Mouse (Mus musculus): ENCODE data around the gene Myocd. TPM values are rescaled to one million over a fixed set of nuclear protein-coding genes. Genes with fewer than 3 reads are reported as not detected.

Gene Myocd
- polyA plus RNA-seq (2014; fragmentation: Nextera tagmentation; extraction: Ambion mirVana): 0.33 TPM in 1 of 2 replicates, not detected in the other

GRCm38 (mm10) chr11:65269851-65270473 lies at the start of gene Myocd:
Gene Myocd, minus strand, starts transcription at chr11:65269989.
- peak within 1 kb of the TSS; percentile 34 for H3K4me3 ChIP-seq (ENCODE audit: low read depth, low read length)
- H3K4me2 ChIP-seq (ENCODE audit: low read length): peak within 1 kb of the TSS; percentile 84
- ATAC-seq (peak; percentile 89), DNase-seq (ENCODE audit: low spot score) (peak; percentile 67)
- H3K27me3 ChIP-seq (replicated peaks; ENCODE audit: control insufficient read depth, insufficient read depth, low read length): peaks cover 10% of the 10 kb centered on the region
- H3K4me1 ChIP-seq (ENCODE audit: control insufficient read depth, insufficient read depth, low read length): peaks cover 7% of the 10 kb centered on the region; the same call in 1 of the 2 replicates
- WGBS: under 1% methylated on average over 33 of the region's 37 CpGs
- H3K9me3 ChIP-seq (replicated peaks; ENCODE audit: control insufficient read depth, low read length): no peaks in the 10 kb centered on the region
- peak within 1 kb of the TSS; percentile 47 for H3K9ac ChIP-seq (ENCODE audit: low read length)
- H3K27ac ChIP-seq (ENCODE audit: low read depth, low read length): no peak within 1 kb of the TSS
- no peaks in the 10 kb centered on the region for H3K36me3 ChIP-seq (ENCODE audit: control insufficient read depth, insufficient read depth, low read length)

GRCm38 (mm10) chr11:65303824-65304223 lies 34.0 kb upstream of the Myocd start:
- no peak overlapping the region for H3K27ac ChIP-seq (ENCODE audit: low read depth, low read length)
- no peak overlapping the region for H3K4me3 ChIP-seq (ENCODE audit: low read depth, low read length)
- H3K27me3 ChIP-seq (replicated peaks; ENCODE audit: control insufficient read depth, insufficient read depth, low read length): no peaks in the 10 kb centered on the region
- no peaks in the 10 kb centered on the region for H3K9me3 ChIP-seq (replicated peaks; ENCODE audit: control insufficient read depth, low read length)
- no peaks in the 10 kb centered on the region for H3K4me1 ChIP-seq (ENCODE audit: control insufficient read depth, insufficient read depth, low read length)
- 86% methylated on average over 3 of the region's 3 CpGs for WGBS
- H3K4me2 ChIP-seq (ENCODE audit: low read length): no peak overlapping the region
- no peak overlapping the region for H3K9ac ChIP-seq (ENCODE audit: low read length)
- DNase-seq (ENCODE audit: low spot score): no peak
- ATAC-seq: no peak
- H3K36me3 ChIP-seq (ENCODE audit: control insufficient read depth, insufficient read depth, low read length): no peaks in the 10 kb centered on the region

- no peaks in the 10 kb centered on the region for H3K4me1 ChIP-seq (ENCODE audit: control insufficient read depth, insufficient read depth, low read length)
- H3K9ac ChIP-seq (ENCODE audit: low read length): no peak overlapping the region
- H3K9me3 ChIP-seq (replicated peaks; ENCODE audit: control insufficient read depth, low read length): no peaks in the 10 kb centered on the region
- ATAC-seq (no peak), DNase-seq (ENCODE audit: low spot score) (no peak)
- H3K4me2 ChIP-seq (ENCODE audit: low read length): no peak overlapping the region
- H3K27ac ChIP-seq (ENCODE audit: low read depth, low read length): no peak overlapping the region
- H3K27me3 ChIP-seq (replicated peaks; ENCODE audit: control insufficient read depth, insufficient read depth, low read length): no peaks in the 10 kb centered on the region
- no peaks in the 10 kb centered on the region for H3K36me3 ChIP-seq (ENCODE audit: control insufficient read depth, insufficient read depth, low read length)
- H3K4me3 ChIP-seq (ENCODE audit: low read depth, low read length): no peak overlapping the region
- 89% methylated on average over 10 of the region's 10 CpGs for WGBS
These were observed 24.5 kb upstream of the Myocd start for GRCm38 (mm10) chr11:65294128-65294833.

- H3K27me3 ChIP-seq (replicated peaks; ENCODE audit: control insufficient read depth, insufficient read depth, low read length): no peaks in the 10 kb centered on the region
- H3K4me3 ChIP-seq (ENCODE audit: low read depth, low read length): no peak overlapping the region
- ATAC-seq: no peak
- no peak overlapping the region for H3K9ac ChIP-seq (ENCODE audit: low read length)
- no peaks in the 10 kb centered on the region for H3K9me3 ChIP-seq (replicated peaks; ENCODE audit: control insufficient read depth, low read length)
- no peak for DNase-seq (ENCODE audit: low spot score)
- H3K27ac ChIP-seq (ENCODE audit: low read depth, low read length): no peak overlapping the region
- no peak overlapping the region for H3K4me2 ChIP-seq (ENCODE audit: low read length)
- no peaks in the 10 kb centered on the region for H3K4me1 ChIP-seq (ENCODE audit: control insufficient read depth, insufficient read depth, low read length)
- H3K36me3 ChIP-seq (ENCODE audit: control insufficient read depth, insufficient read depth, low read length): no peaks in the 10 kb centered on the region
These were observed 23.2 kb upstream of the Myocd start for GRCm38 (mm10) chr11:65292994-65293393.

GRCm38 (mm10) chr11:65287706-65288105 lies 17.9 kb upstream of the Myocd start:
- Histone ChIP-seq H3K27me3 (replicated peaks; ENCODE audit: control insufficient read depth, insufficient read depth, low read length) (no peaks in the 10 kb centered on the region), H3K4me2 (ENCODE audit: low read length) (no peak overlapping the region), H3K27ac (ENCODE audit: low read depth, low read length) (no peak overlapping the region), H3K9me3 (replicated peaks; ENCODE audit: control insufficient read depth, low read length) (no peaks in the 10 kb centered on the region), H3K36me3 (ENCODE audit: control insufficient read depth, insufficient read depth, low read length) (no peaks in the 10 kb centered on the region), H3K4me3 (ENCODE audit: low read depth, low read length) (no peak overlapping the region), H3K4me1 (ENCODE audit: control insufficient read depth, insufficient read depth, low read length) (no peaks in the 10 kb centered on the region), H3K9ac (ENCODE audit: low read length) (no peak overlapping the region)
- WGBS: 82% methylated on average over 8 of the region's 8 CpGs
- no peak; the same call in 1 of the 2 replicates for ATAC-seq
- peak; percentile 31 for DNase-seq (ENCODE audit: low spot score)

GRCm38 (mm10) chr11:65286211-65286610 lies 16.4 kb upstream of the Myocd start:
- WGBS: 88% methylated on average over 2 of the region's 2 CpGs
- H3K36me3 ChIP-seq (ENCODE audit: control insufficient read depth, insufficient read depth, low read length): no peaks in the 10 kb centered on the region
- no peak for ATAC-seq
- no peak overlapping the region for H3K4me3 ChIP-seq (ENCODE audit: low read depth, low read length)
- no peaks in the 10 kb centered on the region for H3K27me3 ChIP-seq (replicated peaks; ENCODE audit: control insufficient read depth, insufficient read depth, low read length)
- DNase-seq (ENCODE audit: low spot score): no peak
- no peaks in the 10 kb centered on the region for H3K9me3 ChIP-seq (replicated peaks; ENCODE audit: control insufficient read depth, low read length)
- H3K4me2 ChIP-seq (ENCODE audit: low read length): no peak overlapping the region
- no peak overlapping the region for H3K27ac ChIP-seq (ENCODE audit: low read depth, low read length)
- no peak overlapping the region for H3K9ac ChIP-seq (ENCODE audit: low read length)
- H3K4me1 ChIP-seq (ENCODE audit: control insufficient read depth, insufficient read depth, low read length): no peaks in the 10 kb centered on the region

- ATAC-seq: no peak
- no peak for DNase-seq (ENCODE audit: low spot score)
- Histone ChIP-seq H3K36me3 (ENCODE audit: control insufficient read depth, insufficient read depth, low read length) (no peaks in the 10 kb centered on the region), H3K4me1 (ENCODE audit: control insufficient read depth, insufficient read depth, low read length) (peaks cover 1% of the 10 kb centered on the region; the same call in 1 of the 2 replicates), H3K27ac (ENCODE audit: low read depth, low read length) (no peak overlapping the region), H3K4me3 (ENCODE audit: low read depth, low read length) (no peak overlapping the region), H3K9ac (ENCODE audit: low read length) (no peak overlapping the region), H3K27me3 (replicated peaks; ENCODE audit: control insufficient read depth, insufficient read depth, low read length) (peaks cover 10% of the 10 kb centered on the region), H3K9me3 (replicated peaks; ENCODE audit: control insufficient read depth, low read length) (no peaks in the 10 kb centered on the region), H3K4me2 (ENCODE audit: low read length) (no peak overlapping the region)
- 86% methylated on average over 6 of the region's 6 CpGs for WGBS
These were observed 5.7 kb upstream of the Myocd start for GRCm38 (mm10) chr11:65275441-65275840.

GRCm38 (mm10) chr11:65271000-65271399 lies 1.2 kb upstream of the Myocd start:
- H3K27ac ChIP-seq (ENCODE audit: low read depth, low read length): no peak overlapping the region
- ATAC-seq (no peak), DNase-seq (ENCODE audit: low spot score) (no peak)
- WGBS: 17% methylated on average over 4 of the region's 4 CpGs
- no peak overlapping the region for H3K4me2 ChIP-seq (ENCODE audit: low read length)
- H3K27me3 ChIP-seq (replicated peaks; ENCODE audit: control insufficient read depth, insufficient read depth, low read length): peaks cover 10% of the 10 kb centered on the region
- H3K36me3 ChIP-seq (ENCODE audit: control insufficient read depth, insufficient read depth, low read length): no peaks in the 10 kb centered on the region
- H3K9ac ChIP-seq (ENCODE audit: low read length): no peak overlapping the region
- no peaks in the 10 kb centered on the region for H3K9me3 ChIP-seq (replicated peaks; ENCODE audit: control insufficient read depth, low read length)
- H3K4me3 ChIP-seq (ENCODE audit: low read depth, low read length): no peak overlapping the region
- H3K4me1 ChIP-seq (ENCODE audit: control insufficient read depth, insufficient read depth, low read length): peaks cover 7% of the 10 kb centered on the region; the same call in 1 of the 2 replicates

GRCm38 (mm10) chr11:65268310-65268709 lies 1.5 kb downstream of the Myocd start:
- Histone ChIP-seq H3K4me1 (ENCODE audit: control insufficient read depth, insufficient read depth, low read length) (peaks cover 7% of the 10 kb centered on the region; the same call in 1 of the 2 replicates), H3K9me3 (replicated peaks; ENCODE audit: control insufficient read depth, low read length) (no peaks in the 10 kb centered on the region), H3K27ac (ENCODE audit: low read depth, low read length) (no peak overlapping the region), H3K9ac (ENCODE audit: low read length) (no peak overlapping the region), H3K4me3 (ENCODE audit: low read depth, low read length) (no peak overlapping the region), H3K27me3 (replicated peaks; ENCODE audit: control insufficient read depth, insufficient read depth, low read length) (peaks cover 5% of the 10 kb centered on the region), H3K4me2 (ENCODE audit: low read length) (no peak overlapping the region), H3K36me3 (ENCODE audit: control insufficient read depth, insufficient read depth, low read length) (no peaks in the 10 kb centered on the region)
- DNase-seq (ENCODE audit: low spot score) (peak; percentile 60), ATAC-seq (no peak)
- WGBS: 52% methylated on average over 4 of the region's 4 CpGs
